Mouse (Mus musculus) E14TG2a.4 (cell line): ENCODE data around the gene Kcne1.

Source experiments
- CTCF ChIP-seq: conservative IDR thresholded peaks from 2 replicates; pipeline ENCODE4 v1.5.1; 2014; ENCODE audit warnings: low read length
- NANOG ChIP-seq: IDR thresholded peaks from 2 replicates; pipeline ENCODE4 v1.6.1; 2014; ENCODE audit warnings: borderline replicate concordance, low read length, mixed read lengths
- POU5F1 ChIP-seq: IDR thresholded peaks from 2 replicates; pipeline ENCODE4 v1.6.1; 2014; ENCODE audit warnings: low read length, borderline replicate concordance

GRCm38 (mm10) chr16:92387692-92388091 lies 28.4 kb upstream of the Kcne1 start:
- TF ChIP-seq CTCF (no peak), POU5F1 (no peak), NANOG (no peak)
